Mouse (Mus musculus): ENCODE data around the gene Fam20a.

Gene Fam20a

GRCm38 (mm10) chr11:109716981-109717380, 5.1 kb downstream of the Fam20a start:
- no peak for DNase-seq (ENCODE audit: low read depth, low spot score)

GRCm38 (mm10) chr11:109715311-109715781, 6.7 kb downstream of the Fam20a start:
- DNase-seq (ENCODE audit: low read depth, low spot score) = peak; percentile 49

- no peak for DNase-seq (ENCODE audit: low read depth, low spot score)
Measured at GRCm38 (mm10) chr11:109714341-109715247, 7.5 kb downstream of the Fam20a start.

- DNase-seq (ENCODE audit: low read depth, low spot score) = no peak
Measured at GRCm38 (mm10) chr11:109709501-109709900, 12.6 kb downstream of the Fam20a start.

- DNase-seq (ENCODE audit: low read depth, low spot score) = no peak
Measured at GRCm38 (mm10) chr11:109708786-109709185, 13.3 kb downstream of the Fam20a start.

GRCm38 (mm10) chr11:109707442-109707841, 14.6 kb downstream of the Fam20a start:
- DNase-seq (ENCODE audit: low read depth, low spot score) = no peak

GRCm38 (mm10) chr11:109706586-109706985, 15.5 kb downstream of the Fam20a start:
- no peak for DNase-seq (ENCODE audit: low read depth, low spot score)

- no peak for DNase-seq (ENCODE audit: low read depth, low spot score)
Measured at GRCm38 (mm10) chr11:109706055-109706412, 16.0 kb downstream of the Fam20a start.

GRCm38 (mm10) chr11:109705336-109706054, 16.6 kb downstream of the Fam20a start:
- no peak for DNase-seq (ENCODE audit: low read depth, low spot score)

GRCm38 (mm10) chr11:109704311-109705205, 17.5 kb downstream of the Fam20a start:
- no peak for DNase-seq (ENCODE audit: low read depth, low spot score)

- no peak for DNase-seq (ENCODE audit: low read depth, low spot score)
Measured at GRCm38 (mm10) chr11:109703845-109704244, 18.2 kb downstream of the Fam20a start.

GRCm38 (mm10) chr11:109702031-109702815, 19.9 kb downstream of the Fam20a start:
- DNase-seq (ENCODE audit: low read depth, low spot score) = no peak

GRCm38 (mm10) chr11:109700761-109701160, 21.3 kb downstream of the Fam20a start:
- no peak for DNase-seq (ENCODE audit: low read depth, low spot score)

- DNase-seq (ENCODE audit: low read depth, low spot score) = no peak
Measured at GRCm38 (mm10) chr11:109699784-109700183, 22.3 kb downstream of the Fam20a start.

- DNase-seq (ENCODE audit: low read depth, low spot score) = no peak
Measured at GRCm38 (mm10) chr11:109698740-109699139, 23.3 kb downstream of the Fam20a start.

GRCm38 (mm10) chr11:109697089-109697643, 24.9 kb downstream of the Fam20a start:
- DNase-seq (ENCODE audit: low read depth, low spot score) = no peak

GRCm38 (mm10) chr11:109696519-109696918, 25.6 kb downstream of the Fam20a start:
- DNase-seq (ENCODE audit: low read depth, low spot score) = no peak

GRCm38 (mm10) chr11:109692737-109693136, 29.3 kb downstream of the Fam20a start:
- no peak for DNase-seq (ENCODE audit: low read depth, low spot score)

GRCm38 (mm10) chr11:109689539-109689938, 32.5 kb downstream of the Fam20a start:
- DNase-seq (ENCODE audit: low read depth, low spot score) = no peak

GRCm38 (mm10) chr11:109682221-109682620, 39.9 kb downstream of the Fam20a start:
- no peak for DNase-seq (ENCODE audit: low read depth, low spot score)
